Mouse (Mus musculus) inflammation-experienced regulatory T-cells, adult 6 months (primary cell): Measurements from ENCODE around the gene Zfhx3. TPM values are rescaled to one million over a fixed set of nuclear protein-coding genes. Genes with fewer than 3 reads are reported as not detected.

Experiments used
- ATAC-seq: one replicate; pipeline ENCODE4 v1.8.0; 2017
- polyA plus RNA-seq, 3 experiments: library from polyadenylated mRNA; unstranded; fragments of 100-300 nt; shearing (Covaris generic); gene quantifications; one replicate each; pipeline ENCODE4 v1.2.1; 2017

Zfhx3 gene
- polyA plus RNA-seq, 3 experiments from 2014 or later, result 0.03 to 0.35 (median 0.24) TPM

GRCm38 (mm10) chr8:108723636-108724035, 781.2 kb downstream of the Zfhx3 start:
- no peak for ATAC-seq

GRCm38 (mm10) chr8:108724818-108725506, 782.5 kb downstream of the Zfhx3 start:
- no peak for ATAC-seq

GRCm38 (mm10) chr8:108725631-108726030, 783.2 kb downstream of the Zfhx3 start:
- ATAC-seq, result no peak

GRCm38 (mm10) chr8:108726541-108727241, 784.2 kb downstream of the Zfhx3 start:
- ATAC-seq, result no peak

GRCm38 (mm10) chr8:108729169-108729568, 786.7 kb downstream of the Zfhx3 start:
- ATAC-seq, result no peak

- ATAC-seq, result no peak
Observed at GRCm38 (mm10) chr8:108729667-108730329, 787.4 kb downstream of the Zfhx3 start.

GRCm38 (mm10) chr8:108730907-108731440, 788.5 kb downstream of the Zfhx3 start:
- no peak for ATAC-seq

- no peak for ATAC-seq
Observed at GRCm38 (mm10) chr8:108732500-108732899, 790.1 kb downstream of the Zfhx3 start.

- ATAC-seq, result no peak
Observed at GRCm38 (mm10) chr8:108733385-108733784, 790.9 kb downstream of the Zfhx3 start.

- no peak for ATAC-seq
Observed at GRCm38 (mm10) chr8:108736442-108736841, 794.0 kb downstream of the Zfhx3 start.

GRCm38 (mm10) chr8:108738179-108738578, 795.7 kb downstream of the Zfhx3 start:
- no peak for ATAC-seq

- ATAC-seq, result no peak
Observed at GRCm38 (mm10) chr8:108739517-108739916, 797.1 kb downstream of the Zfhx3 start.

- ATAC-seq, result no peak
Observed at GRCm38 (mm10) chr8:108740443-108740842, 798.0 kb downstream of the Zfhx3 start.

GRCm38 (mm10) chr8:108741651-108742050, 799.2 kb downstream of the Zfhx3 start:
- ATAC-seq, result no peak

GRCm38 (mm10) chr8:108742465-108742864, 800.0 kb downstream of the Zfhx3 start:
- no peak for ATAC-seq

- ATAC-seq, result no peak
Observed at GRCm38 (mm10) chr8:108743238-108743637, 800.8 kb downstream of the Zfhx3 start.

- ATAC-seq, result no peak
Observed at GRCm38 (mm10) chr8:108745551-108745950, 803.1 kb downstream of the Zfhx3 start.

- no peak for ATAC-seq
Observed at GRCm38 (mm10) chr8:108748095-108748494, 805.7 kb downstream of the Zfhx3 start.

GRCm38 (mm10) chr8:108748851-108749376, 806.5 kb downstream of the Zfhx3 start:
- ATAC-seq, result no peak

GRCm38 (mm10) chr8:108750806-108751205, 808.4 kb downstream of the Zfhx3 start:
- no peak for ATAC-seq

- ATAC-seq, result no peak
Observed at GRCm38 (mm10) chr8:108754556-108754955, 812.1 kb downstream of the Zfhx3 start.

- ATAC-seq, result no peak
Observed at GRCm38 (mm10) chr8:108755400-108756325, 813.2 kb downstream of the Zfhx3 start.
